Mouse (Mus musculus) kidney, postnatal 10 days (tissue): Measurements from ENCODE around the gene Vmn1r225.
"Not testable (repeated sequence)": the region's sequence is repeated elsewhere in the genome, so short reads cannot be mapped to it uniquely, and the experiment has no call there.

Source experiments
- DNase-seq: peaks from one replicate; pipeline ENCODE4 v3.0.0; 2021; ENCODE audit warnings: mixed read lengths

Gene Vmn1r225

GRCm38 (mm10) chr17:20497858-20498257, at the start of gene Vmn1r225:
Gene Vmn1r225 (plus strand): TSS chr17:20498158.
- no peak for DNase-seq

- no peak for DNase-seq
Observed at GRCm38 (mm10) chr17:20473311-20473710, 24.6 kb upstream of the Vmn1r225 start.

GRCm38 (mm10) chr17:20481231-20481630, 16.7 kb upstream of the Vmn1r225 start, which contains the start of gene Vmn2r108:
Gene Vmn2r108 (minus strand): TSS chr17:20481331.
- DNase-seq, result no peak

GRCm38 (mm10) chr17:20508247-20508646, 10.3 kb downstream of the Vmn1r225 start:
- not testable (repeated sequence) for DNase-seq
